Mouse (Mus musculus) hindbrain, embryonic 15.5 days (tissue): Measurements from ENCODE around the gene Kantr. TPM values are rescaled to one million over a fixed set of nuclear protein-coding genes. Genes with fewer than 3 reads are reported as not detected.

Source experiments
- polyA plus RNA-seq: library from polyadenylated mRNA; unstranded; fragments of >200 nt; fragmentation: Nextera tagmentation; extraction: Ambion mirVana; gene quantifications from 2 replicates; pipeline ENCODE4 v1.2.1, GENCODE M21; 2015

The Kantr gene
- polyA plus RNA-seq, 1 experiment from 2014 or later: 32.9 TPM

Other genes starting within 250 kb of the Kantr start
- gene Iqsec2, start 183.2 kb downstream of the Kantr start, polyA plus RNA-seq: 6.9 and 8.7 TPM in 2 replicates
- gene Kdm5c, start 94.5 kb downstream of the Kantr start, polyA plus RNA-seq: 31.0 and 31.3 TPM in 2 replicates
- 53.1 and 63.9 TPM in 2 replicates for gene Tspyl2, start 14.9 kb upstream of the Kantr start, polyA plus RNA-seq
- 10.3 and 10.5 TPM in 2 replicates for gene Gpr173, start 41.2 kb upstream of the Kantr start, polyA plus RNA-seq
- not detected in 2 replicates for gene Cldn34a, start 235.8 kb upstream of the Kantr start, polyA plus RNA-seq